Mouse (Mus musculus) gastrocnemius, adult 8-10 months (tissue): ENCODE data around the gene Zfp871. TPM values are rescaled to one million over a fixed set of nuclear protein-coding genes. Genes with fewer than 3 reads are reported as not detected.
A peak's percentile ranks its signal among the peaks of the same experiment; 100 is the strongest.

Experiments used
- DNase-seq, 2 experiments: peaks; one replicate each; pipeline ENCODE4 v3.0.0; 2022; ENCODE audit warnings: low spot score in 2 of 2
- total RNA-seq, 4 experiments: library from RNA; stranded (reverse); gene quantifications; 2 replicates each; pipeline ENCODE4 v1.2.4; 2022

Zfp871 gene
- 10 to 100 TPM; 20.6 to 27.2 (median 22.8) TPM for total RNA-seq

- DNase-seq, result peak; percentile 74 to 78
Measured at GRCm38 (mm10) chr17:32788094-32788559, at the start of gene Zfp871. Zfp871 (minus strand) TSS chr17:32788287.

- DNase-seq, result no peak
Measured at GRCm38 (mm10) chr17:32830418-32830782, 42.3 kb upstream of the Zfp871 start.

DNA sequence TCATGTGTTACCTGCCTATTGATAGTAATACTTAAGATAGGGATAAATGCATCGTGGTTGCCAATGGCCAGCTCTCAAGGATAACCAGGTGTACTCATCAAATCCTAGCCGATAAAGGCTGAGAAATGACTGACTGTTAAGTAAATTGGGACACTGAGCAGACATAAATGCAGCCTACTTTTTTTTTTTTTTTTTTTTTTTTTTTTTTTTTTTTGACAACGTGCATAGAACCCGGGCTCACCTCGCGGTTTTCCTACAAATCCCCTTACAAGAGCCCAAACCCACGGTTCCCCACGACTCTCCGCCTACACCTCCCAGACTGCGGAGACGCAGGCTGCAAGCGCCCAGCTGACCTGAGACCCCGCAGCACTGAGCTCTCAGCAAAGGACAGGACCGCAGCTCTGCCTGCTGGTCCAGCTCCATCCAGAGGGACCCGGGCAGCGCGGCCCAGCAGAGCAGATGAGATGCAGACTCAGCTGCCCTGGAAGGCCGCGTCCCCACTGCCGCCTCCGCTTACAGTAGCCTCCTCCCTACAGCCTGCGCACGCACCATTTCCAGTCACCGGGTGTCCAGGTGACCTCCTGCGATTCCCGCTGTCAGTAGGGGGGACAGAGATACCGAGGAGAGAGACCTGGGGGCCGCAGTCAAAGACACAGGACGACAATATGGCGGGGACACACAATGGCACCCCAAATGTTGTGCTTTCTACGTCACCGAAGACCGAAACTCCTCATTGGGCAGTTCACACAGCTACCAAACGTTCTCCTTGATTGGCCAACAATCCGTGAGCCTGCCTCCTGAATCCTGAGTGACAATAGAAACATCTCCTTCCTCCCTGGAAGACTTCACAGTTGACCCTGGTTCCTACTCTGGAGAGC, 41.7 kb upstream of the Zfp871 start, which contains the start of gene Zfp799:
Zfp799 (minus strand) TSS at position 722 of the 878 bp plus-strand sequence.
- DNase-seq, result peak; percentile 34 to 42

GRCm38 (mm10) chr17:32816074-32816784, 28.1 kb upstream of the Zfp871 start:
- DNase-seq, result no peak

GRCm38 (mm10) chr17:32814136-32814535, 26.0 kb upstream of the Zfp871 start:
- no peak for DNase-seq

DNA sequence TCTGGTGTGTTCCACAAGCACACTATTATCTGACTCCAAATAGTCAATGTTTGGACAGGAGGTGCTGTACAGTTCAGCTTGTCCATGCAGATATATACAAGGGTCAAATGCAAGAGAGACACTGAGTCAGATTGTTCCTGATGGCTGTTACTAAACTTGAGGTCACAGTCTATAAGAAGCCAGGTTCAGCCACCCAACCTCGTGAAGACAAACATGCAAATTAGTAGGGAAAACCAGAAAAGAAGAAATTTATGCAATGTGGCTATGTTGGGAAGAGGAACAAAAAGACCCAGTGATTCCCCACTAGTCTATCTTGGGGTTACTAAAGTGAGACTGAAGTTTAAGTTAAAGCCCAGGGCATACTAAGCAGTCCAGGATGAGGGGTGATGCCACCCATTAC, 22.6 kb upstream of the Zfp871 start:
- DNase-seq, result no peak

DNA sequence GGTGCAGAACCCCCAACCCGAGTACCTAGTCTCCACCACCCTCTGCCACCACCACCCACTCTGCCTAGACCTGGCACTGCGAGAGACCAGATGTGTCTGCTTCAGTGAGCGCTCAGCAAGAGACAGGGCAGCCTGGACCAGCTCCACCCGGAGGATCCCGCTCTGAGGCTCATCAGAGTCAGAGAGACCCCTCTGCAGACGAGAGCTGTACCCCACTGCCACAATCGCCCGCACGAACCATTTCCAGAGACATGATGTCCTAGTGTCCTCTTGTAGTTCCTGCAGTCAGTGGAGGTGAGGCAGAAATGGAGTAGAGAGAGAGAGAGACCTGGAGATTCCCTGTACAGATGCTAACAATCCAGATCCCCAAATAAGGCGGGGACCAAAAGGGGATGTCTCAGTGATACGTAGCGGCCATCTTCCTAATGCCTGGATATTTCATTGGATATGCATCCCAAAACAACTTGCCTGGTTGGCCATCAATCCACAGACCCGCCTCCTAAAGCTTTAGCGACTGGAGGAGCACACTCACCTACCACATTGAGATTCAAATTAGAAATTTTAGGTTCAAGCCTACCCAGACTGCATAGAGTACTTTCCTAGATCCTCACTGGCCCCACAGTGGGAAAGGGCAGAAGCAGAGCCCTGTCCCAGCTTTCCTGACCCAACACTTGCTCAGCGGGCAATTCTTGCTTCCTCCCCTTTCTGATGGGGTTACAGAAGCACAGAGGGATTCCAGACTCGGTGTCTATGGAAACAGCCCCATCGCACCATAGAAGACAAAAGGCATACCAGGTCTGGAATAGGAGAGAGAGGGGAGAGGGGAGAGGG, 21.7 kb upstream of the Zfp871 start, which contains the start of gene Zfp811:
Zfp811 (minus strand) TSS at position 388 of the 831 bp plus-strand sequence.
- DNase-seq, result no peak

GRCm38 (mm10) chr17:32808921-32809320, 20.8 kb upstream of the Zfp871 start:
- DNase-seq, result no peak

GRCm38 (mm10) chr17:32789244-32789643, 1.2 kb upstream of the Zfp871 start:
- DNase-seq, result no peak

DNA sequence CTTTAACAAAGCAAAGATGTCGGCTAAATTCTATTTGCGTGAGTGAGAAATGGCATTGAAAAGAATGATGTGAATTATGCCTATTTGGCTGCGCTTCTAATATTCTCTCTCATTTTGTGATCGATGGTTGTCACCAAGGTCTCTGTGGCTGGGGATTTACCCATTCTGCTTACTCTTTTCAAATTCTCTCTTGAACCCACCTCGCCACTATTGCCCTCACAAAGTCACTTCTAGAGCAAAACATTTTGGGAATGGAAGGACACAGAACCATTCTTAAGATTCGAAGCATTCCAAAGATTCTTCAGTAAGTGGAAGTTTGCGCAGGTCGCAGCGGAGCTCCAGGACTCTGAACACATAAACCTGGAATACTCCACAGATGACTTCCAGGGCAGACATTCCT, 489 bp upstream of the Zfp871 start:
- DNase-seq, result no peak

- DNase-seq, result no peak
Measured at GRCm38 (mm10) chr17:32787436-32788093, 522 bp downstream of the Zfp871 start.

DNA sequence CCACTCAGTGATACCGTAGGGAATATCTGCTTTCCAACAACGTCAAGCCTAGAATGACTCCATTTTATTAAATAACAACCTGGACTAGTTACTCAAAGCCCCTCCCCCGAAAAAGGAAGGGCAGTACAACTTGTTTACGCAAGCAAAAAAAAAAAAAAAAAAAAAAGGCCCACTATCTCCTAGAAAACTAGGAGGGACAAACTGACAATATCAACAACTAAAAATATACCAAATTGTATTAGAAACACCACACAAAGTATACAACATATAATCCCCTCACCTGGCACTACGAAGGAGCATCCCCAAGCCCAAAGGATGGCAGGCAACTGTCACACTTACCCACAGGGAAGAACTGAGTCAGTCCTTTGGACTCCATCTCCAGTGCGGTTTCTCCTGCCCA, 1.1 kb downstream of the Zfp871 start:
- DNase-seq, result no peak

DNA sequence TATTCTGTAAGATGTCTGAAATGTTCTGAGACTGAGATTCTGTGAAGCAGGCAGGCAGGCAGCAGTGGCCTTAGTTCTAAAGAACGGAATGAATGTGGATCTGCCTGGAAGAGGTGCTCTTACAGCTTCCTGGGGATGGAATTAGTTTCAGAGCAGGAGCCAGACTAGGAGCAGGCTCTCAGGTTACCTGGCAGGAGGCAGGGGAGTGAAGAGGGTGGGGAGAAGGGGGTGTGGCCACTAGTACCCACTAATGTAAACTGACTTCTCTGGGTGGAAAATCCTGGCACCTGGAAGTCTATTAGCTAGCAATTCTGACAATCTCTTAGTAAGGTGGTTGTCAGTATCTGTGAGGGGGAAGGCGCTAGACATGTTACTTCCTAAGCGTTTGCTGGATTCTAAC, 2.4 kb downstream of the Zfp871 start:
- DNase-seq, result peak; percentile 16 to 27

DNA sequence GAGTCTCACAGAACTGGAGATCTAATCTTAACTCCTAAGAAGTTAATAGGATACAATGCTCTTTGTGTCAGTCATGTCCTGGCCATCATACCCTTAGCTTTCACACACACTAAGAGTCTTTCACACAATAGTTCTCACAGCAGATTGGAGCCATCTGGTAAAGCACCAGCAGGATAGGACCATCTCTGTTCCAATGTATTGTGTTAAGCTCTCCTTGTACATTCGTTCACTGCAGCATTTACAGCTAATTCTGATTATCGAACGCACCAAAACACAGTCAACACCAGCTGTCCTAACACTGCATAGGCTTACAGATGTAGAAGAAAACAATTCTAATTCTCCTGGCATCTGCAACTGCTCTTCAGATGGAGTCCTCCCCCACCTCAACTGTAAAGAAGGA, 10.5 kb downstream of the Zfp871 start:
- DNase-seq, result no peak

DNA sequence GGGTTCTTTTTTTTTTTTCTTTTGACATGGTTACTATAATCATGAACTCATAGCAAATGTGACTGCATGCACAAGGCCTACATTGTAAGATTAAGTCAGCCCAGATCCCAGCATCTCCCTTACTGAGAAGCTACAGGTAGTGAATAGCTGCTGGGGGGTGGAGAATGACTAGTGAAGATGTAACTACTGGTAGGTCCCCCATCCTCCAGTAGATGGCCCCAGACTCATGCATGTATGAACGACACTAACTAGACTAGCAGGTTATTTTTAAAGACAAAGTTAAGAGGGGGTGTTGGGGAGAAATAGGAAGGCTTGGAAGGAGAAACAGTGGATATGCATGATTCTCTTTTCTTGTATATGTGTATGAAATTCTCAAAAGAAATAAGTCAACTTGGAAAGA, 16.9 kb downstream of the Zfp871 start:
- peak; percentile 18 to 31 for DNase-seq

DNA sequence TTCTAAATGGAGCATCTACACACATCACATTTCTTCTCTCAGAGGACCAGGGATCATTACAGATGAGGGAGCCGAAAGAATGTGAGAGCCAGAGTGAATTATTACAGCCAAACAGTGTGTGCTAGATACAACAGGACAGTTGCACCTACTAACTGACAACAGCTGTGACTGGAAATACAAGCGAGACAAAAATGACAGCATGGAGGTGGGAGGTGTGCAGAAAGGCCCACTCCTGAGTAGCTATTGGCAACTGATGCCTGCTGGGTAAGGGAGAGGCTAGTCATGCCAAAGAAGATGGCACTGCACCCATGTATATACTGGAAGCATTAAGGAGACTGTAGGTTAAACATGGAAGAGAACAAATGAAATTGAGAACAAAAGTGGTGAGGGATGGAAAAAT, 21.7 kb downstream of the Zfp871 start:
- no peak for DNase-seq

GRCm38 (mm10) chr17:32757331-32757730, 30.8 kb downstream of the Zfp871 start:
- DNase-seq, result no peak

GRCm38 (mm10) chr17:32753634-32754033, 34.5 kb downstream of the Zfp871 start:
- no peak for DNase-seq

- no peak for DNase-seq
Measured at GRCm38 (mm10) chr17:32752813-32753360, 35.2 kb downstream of the Zfp871 start.

GRCm38 (mm10) chr17:32750611-32751010, 37.5 kb downstream of the Zfp871 start:
- DNase-seq, result no peak

GRCm38 (mm10) chr17:32741057-32741456, 47.0 kb downstream of the Zfp871 start:
- no peak for DNase-seq
